Mouse (Mus musculus) liver, embryonic 14.5 days (tissue): ENCODE measurements around the gene Tbca. TPM values are rescaled to one million over a fixed set of nuclear protein-coding genes. Genes with fewer than 3 reads are reported as not detected.

Experiments used
- ATAC-seq: fragments of 200-750 bp; cut with Nextera tagmentation; 2 replicates; pipeline ENCODE4 v1.8.0; 2017; ENCODE audit warnings: moderate number of reproducible peaks, mild to moderate bottlenecking, moderate library complexity; ENCODE audit not compliant: insufficient read depth
- DNase-seq, 3 experiments: peaks; one replicate each; pipeline ENCODE4 v3.0.0-alpha.2; 2012 to 2013; ENCODE audit warnings: low read depth in 3 of 3, low spot score in 3 of 3
- H3K27ac ChIP-seq: fragments of 300-500 bp; sonication (generic); 2 replicates; pipeline ENCODE4 v1.5.1; 2014; ENCODE audit warnings: moderate library complexity, mild to moderate bottlenecking, control low read depth, inconsistent platforms
- H3K27me3 ChIP-seq: fragments of 300-500 bp; sonication (generic); 2 replicates; pipeline ENCODE4 v1.6.1; 2014; ENCODE audit warnings: mild to moderate bottlenecking, low read length, moderate library complexity; ENCODE audit not compliant: control insufficient read depth, insufficient read depth
- H3K36me3 ChIP-seq: fragments of 300-500 bp; sonication (generic); replicated peaks from 2 replicates; pipeline ENCODE4 v1.6.1; 2014; ENCODE audit warnings: low read depth; ENCODE audit not compliant: control insufficient read depth, insufficient read depth
- H3K4me1 ChIP-seq, 2 experiments: fragments of 200-500 bp in 1 of 2; fragments of 300-500 bp in 1 of 2; sonication (generic) in 1 of 2; replicated peaks; 2 replicates each; pipeline ENCODE4 v1.6.1; 2012 to 2014; ENCODE audit warnings: antibody characterized with exemption in 1 of 2, inconsistent platforms in 1 of 2, low read length in 1 of 2; ENCODE audit not compliant: control insufficient read depth in 2 of 2, insufficient read depth in 2 of 2
- H3K4me2 ChIP-seq: fragments of 300-500 bp; sonication (generic); 2 replicates; pipeline ENCODE4 v1.6.1; 2014; ENCODE audit warnings: low read depth, mild to moderate bottlenecking, control low read depth, moderate library complexity
- H3K4me3 ChIP-seq, 2 experiments: fragments of 200-500 bp in 1 of 2; fragments of 300-500 bp in 1 of 2; sonication (generic) in 1 of 2; 2 replicates each; pipeline ENCODE4 v1.5.1; 2012 to 2014; ENCODE audit warnings: low read depth in 2 of 2, low read length in 2 of 2, mild to moderate bottlenecking in 2 of 2, control low read depth in 1 of 2, inconsistent platforms in 1 of 2, moderate library complexity in 1 of 2; ENCODE audit not compliant: insufficient read depth in 1 of 2
- H3K9ac ChIP-seq: fragments of 300-500 bp; sonication (generic); replicated peaks from 2 replicates; pipeline ENCODE4 v1.6.1; 2014; ENCODE audit warnings: mild to moderate bottlenecking, control low read depth, moderate library complexity
- H3K9me3 ChIP-seq: fragments of 300-500 bp; sonication (generic); 2 replicates; pipeline ENCODE4 v1.6.1; 2016; ENCODE audit warnings: low read length, mixed read lengths; ENCODE audit not compliant: control insufficient read depth
- CTCF ChIP-seq: IDR thresholded peaks from 2 replicates; pipeline ENCODE4 v1.5.1; 2016; ENCODE audit warnings: antibody characterized with exemption, low read depth, control low read depth
- EP300 ChIP-seq: IDR thresholded peaks from 2 replicates; pipeline ENCODE4 v1.6.1; 2016; ENCODE audit warnings: antibody characterized with exemption, low read depth
- WGBS: fragments of 180-500 bp; shearing (Covaris S2); extraction: QIAGEN DNeasy Blood & Tissue Kit; methylation state at CpG from one replicate; pipeline ENCODE4 v1.1.7; 2014; ENCODE audit not compliant: insufficient replicate concordance; 5-methylcytosine and 5-hydroxymethylcytosine counted together
- polyA plus RNA-seq, 2 experiments: library from polyadenylated mRNA; depleted of rRNA in 1 of 2; stranded (reverse) in 1 of 2; unstranded in 1 of 2; fragments of >200 nt; fragmentation: Nextera tagmentation in 1 of 2; extraction: Ambion mirVana in 1 of 2; gene quantifications; 2 replicates each; pipeline versions ENCODE4 v1.2.1 to v1.2.3; 2012 to 2014

Gene Tbca
- polyA plus RNA-seq, 2 experiments: 123 to 152 TPM

DNA sequence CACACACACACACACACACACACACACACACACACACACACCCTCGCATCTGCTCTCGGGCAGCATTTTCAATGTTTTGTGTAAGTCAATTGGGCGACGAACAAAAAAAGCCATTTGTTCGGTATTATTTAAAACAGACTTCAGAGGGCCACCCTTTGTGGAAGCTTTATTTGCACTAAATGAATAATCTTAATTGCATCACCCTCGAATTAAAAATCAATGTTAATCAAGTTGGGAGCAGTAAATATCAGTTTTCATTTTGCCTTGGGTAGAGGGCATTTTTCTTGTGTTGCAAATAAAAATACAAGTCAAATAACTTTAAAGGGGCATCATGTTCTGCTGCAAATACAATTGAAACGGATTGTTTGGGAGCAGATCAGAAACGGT is 85.3 kb downstream of the Tbca start:
- no peak overlapping the region for H3K4me3 ChIP-seq
- DNase-seq: no peak
- no peaks in the 10 kb centered on the region for H3K9me3 ChIP-seq
- H3K9ac ChIP-seq: no peak overlapping the region
- 1% methylated on average over 8 of the region's 8 CpGs for WGBS
- no peak overlapping the region for H3K4me2 ChIP-seq
- ATAC-seq: no peak
- H3K27ac ChIP-seq: no peak overlapping the region
- H3K27me3 ChIP-seq: peaks cover 94% of the 10 kb centered on the region
- TF ChIP-seq EP300 (no peak), CTCF (no peak)
- no peaks in the 10 kb centered on the region for H3K36me3 ChIP-seq
- no peaks in the 10 kb centered on the region for H3K4me1 ChIP-seq

DNA sequence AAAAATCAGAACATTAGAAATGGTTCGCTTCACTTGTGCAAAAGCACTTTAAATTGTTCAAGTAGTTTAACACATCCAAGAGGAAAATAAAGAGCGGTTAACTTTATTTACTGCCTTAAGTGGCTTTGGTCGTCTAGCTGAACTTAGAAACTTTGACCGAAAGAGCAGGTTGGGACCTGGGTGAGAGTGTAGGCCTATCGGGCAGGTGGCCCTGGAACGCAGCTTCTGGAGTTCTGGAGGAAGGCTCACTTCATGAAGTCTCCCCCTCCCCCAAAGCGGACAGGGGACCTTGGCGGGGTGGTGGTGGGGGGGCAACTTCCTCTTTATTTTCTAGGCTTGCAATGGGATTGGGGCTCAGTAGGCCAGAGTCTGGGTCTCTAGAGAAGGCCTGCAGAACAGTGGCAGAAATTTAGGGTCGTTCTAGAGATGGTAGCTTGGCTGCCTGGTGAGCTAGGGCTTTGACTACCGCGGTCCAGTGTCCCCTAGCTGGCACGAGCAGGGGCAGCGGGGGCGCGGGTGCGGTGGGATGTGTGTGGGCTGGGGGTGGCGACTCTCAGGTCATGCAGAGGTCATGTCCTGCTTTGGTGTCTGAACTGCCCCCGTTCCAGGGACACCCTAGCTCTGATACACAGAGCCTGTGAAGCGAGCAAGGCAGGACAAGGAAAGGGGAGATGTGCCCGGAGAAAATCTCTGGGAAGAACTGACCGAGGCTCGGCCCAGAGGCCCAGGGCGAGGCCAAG is 86.1 kb downstream of the Tbca start:
- H3K27me3 ChIP-seq: peaks cover 86% of the 10 kb centered on the region
- H3K4me2 ChIP-seq: no peak overlapping the region
- H3K27ac ChIP-seq: no peak overlapping the region
- H3K36me3 ChIP-seq: no peaks in the 10 kb centered on the region
- WGBS: 2% methylated on average over 23 of the region's 23 CpGs
- H3K4me3 ChIP-seq: no peak overlapping the region
- H3K4me1 ChIP-seq: no peaks in the 10 kb centered on the region
- DNase-seq: no peak
- TF ChIP-seq EP300 (no peak), CTCF (no peak)
- no peak for ATAC-seq
- H3K9me3 ChIP-seq: no peaks in the 10 kb centered on the region
- no peak overlapping the region for H3K9ac ChIP-seq

DNA sequence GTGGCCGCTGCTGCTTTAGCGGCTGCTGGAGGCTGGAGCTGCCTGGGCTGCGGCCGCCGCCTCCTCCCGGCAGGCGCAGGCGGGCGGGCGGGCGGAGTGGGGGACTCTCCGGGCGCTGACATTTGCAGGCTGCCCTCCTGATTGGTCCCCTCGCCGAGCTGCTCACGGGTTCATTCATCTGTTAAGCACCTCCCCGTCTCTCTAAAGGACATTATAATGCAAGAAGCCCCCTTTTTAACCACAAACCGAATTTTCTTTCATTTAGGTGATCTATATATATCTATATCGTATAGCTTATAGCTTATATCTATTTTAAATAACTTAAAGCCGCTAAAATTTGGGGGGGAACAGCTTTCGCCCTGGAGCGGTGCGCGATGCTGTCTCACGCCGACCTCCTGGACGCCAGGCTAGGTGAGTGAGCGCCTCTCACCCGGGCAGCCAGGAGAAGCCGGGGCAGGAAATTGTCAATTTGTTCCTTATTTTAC is 86.7 kb downstream of the Tbca start, which contains the start of gene Otp:
Otp (plus strand) TSS at position 207 of the 485 bp plus-strand sequence.
- no peak within 1 kb of the TSS for H3K27ac ChIP-seq
- H3K36me3 ChIP-seq: no peaks in the 10 kb centered on the region
- no peaks in the 10 kb centered on the region for H3K4me1 ChIP-seq
- no peak within 1 kb of the TSS for H3K4me2 ChIP-seq
- WGBS: 1% methylated on average over 30 of the region's 30 CpGs
- ATAC-seq (no peak), DNase-seq (no peak)
- no peak within 1 kb of the TSS for H3K4me3 ChIP-seq
- H3K9me3 ChIP-seq: no peaks in the 10 kb centered on the region
- H3K27me3 ChIP-seq: peaks cover 85% of the 10 kb centered on the region
- H3K9ac ChIP-seq: no peak within 1 kb of the TSS
- TF ChIP-seq CTCF: no peak

DNA sequence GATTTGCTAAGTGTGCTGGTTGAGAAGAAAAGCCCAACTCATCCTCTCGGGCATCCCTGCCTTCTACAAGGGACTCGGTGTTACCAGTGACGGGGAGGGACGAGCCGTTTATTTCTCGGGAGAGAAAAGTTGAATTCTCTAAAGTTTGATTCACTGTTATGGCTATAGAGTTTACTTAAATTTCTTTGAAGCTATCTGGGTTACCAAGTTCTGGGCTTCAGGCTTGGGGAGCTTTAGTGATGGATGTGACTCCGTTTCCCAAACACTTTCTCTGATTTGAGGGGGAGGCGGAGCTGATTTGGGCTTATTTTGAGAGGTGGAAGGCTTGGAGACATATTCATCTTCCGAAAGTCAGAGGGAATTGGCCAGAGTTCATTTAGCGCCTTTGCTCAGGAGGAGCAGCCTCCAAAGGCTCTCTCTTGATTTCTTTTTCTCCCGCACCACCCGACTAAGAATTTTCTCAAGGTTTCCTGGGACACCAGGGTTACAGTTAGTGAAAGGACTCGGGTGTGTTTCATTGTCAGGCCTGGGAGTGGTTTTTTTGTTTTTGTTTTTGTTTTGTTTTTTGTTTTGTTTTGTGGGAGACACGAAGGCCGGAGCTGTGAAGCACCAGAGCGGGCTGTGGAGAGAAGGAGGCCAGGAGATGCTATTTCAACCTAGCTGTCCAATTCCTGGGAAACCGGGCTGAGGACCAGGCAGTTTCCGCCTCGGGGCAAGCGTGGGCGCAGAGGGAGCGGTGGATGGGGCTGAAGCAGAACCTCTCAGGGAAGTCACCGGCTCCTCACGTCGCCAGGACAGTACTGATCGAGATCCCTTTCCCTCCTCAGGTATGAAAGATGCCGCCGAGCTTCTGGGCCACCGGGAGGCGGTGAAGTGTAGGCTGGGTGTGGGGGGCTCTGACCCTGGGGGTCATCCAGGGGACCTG is 87.8 kb downstream of the Tbca start:
- H3K4me3 ChIP-seq: no peak overlapping the region
- DNase-seq (no peak), ATAC-seq (no peak)
- no peaks in the 10 kb centered on the region for H3K4me1 ChIP-seq
- H3K27me3 ChIP-seq: peaks cover 85% of the 10 kb centered on the region
- no peaks in the 10 kb centered on the region for H3K9me3 ChIP-seq
- no peaks in the 10 kb centered on the region for H3K36me3 ChIP-seq
- TF ChIP-seq CTCF: no peak
- TF ChIP-seq EP300: no peak
- no peak overlapping the region for H3K27ac ChIP-seq
- no peak overlapping the region for H3K4me2 ChIP-seq
- H3K9ac ChIP-seq: no peak overlapping the region
- WGBS: 2% methylated on average over 30 of the region's 30 CpGs

DNA sequence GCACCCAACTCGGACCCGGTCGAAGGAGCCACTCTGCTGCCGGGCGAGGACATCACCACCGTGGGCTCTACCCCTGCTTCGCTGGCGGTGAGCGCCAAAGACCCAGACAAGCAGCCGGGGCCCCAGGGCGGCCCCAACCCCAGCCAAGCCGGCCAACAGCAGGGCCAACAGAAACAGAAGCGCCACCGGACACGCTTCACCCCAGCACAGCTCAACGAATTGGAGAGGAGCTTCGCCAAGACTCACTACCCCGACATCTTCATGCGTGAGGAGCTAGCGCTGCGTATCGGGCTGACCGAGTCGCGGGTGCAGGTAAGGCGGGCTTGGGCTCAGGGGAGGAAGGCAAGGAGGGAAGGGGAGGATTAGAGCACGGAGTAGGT is 88.5 kb downstream of the Tbca start:
- 1% methylated on average over 27 of the region's 27 CpGs for WGBS
- no peak for TF ChIP-seq EP300
- TF ChIP-seq CTCF: no peak
- no peaks in the 10 kb centered on the region for H3K4me1 ChIP-seq
- no peak overlapping the region for H3K4me2 ChIP-seq
- ATAC-seq: no peak
- no peaks in the 10 kb centered on the region for H3K36me3 ChIP-seq
- DNase-seq: no peak
- H3K4me3 ChIP-seq: no peak overlapping the region
- H3K27ac ChIP-seq: no peak overlapping the region
- H3K27me3 ChIP-seq: peaks cover 85% of the 10 kb centered on the region
- H3K9ac ChIP-seq: no peak overlapping the region
- no peaks in the 10 kb centered on the region for H3K9me3 ChIP-seq
